Comparison of ENCODE assay signal across 14 mouse cellular contexts in the genomic region with DNA sequence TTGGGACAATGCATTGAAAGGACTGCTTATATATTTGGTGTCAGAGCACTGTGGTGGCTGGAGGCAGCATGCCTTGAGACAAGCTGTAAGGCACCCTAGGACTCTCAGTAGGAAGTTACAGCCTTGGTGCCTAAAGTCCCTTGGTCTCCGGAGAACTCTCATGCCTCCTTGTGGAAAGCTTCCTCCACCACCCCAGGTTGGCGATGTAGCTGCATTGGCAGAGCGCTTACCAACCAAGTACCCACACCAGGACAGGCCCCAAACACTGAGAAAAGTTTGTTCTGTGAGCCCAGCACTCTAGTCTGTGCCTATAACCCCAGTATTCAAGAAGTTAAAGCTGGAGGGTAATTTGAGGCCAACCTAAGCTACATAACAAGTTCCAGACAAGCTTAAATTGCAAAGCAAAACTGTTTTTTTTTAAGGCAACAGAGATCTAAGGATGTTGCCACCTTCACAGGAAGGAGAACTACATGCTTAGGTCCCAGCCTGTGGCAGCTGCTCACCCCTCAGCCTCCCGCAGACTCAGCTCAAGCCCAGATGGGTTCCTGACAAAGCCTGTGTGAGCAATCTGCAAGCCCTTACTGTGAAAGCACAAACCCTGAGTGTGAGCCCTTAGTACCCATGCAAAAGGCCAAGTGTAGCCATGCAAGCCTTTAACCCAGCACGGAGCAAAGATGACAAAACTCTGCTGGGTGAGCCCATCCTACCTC. TPM values are rescaled to one million over a fixed set of nuclear protein-coding genes. Genes with fewer than 3 reads are reported as not detected.
DNase-seq lines count a peak whose midpoint lies in the region; ATAC-seq and TF ChIP-seq lines count a peak whose summit lies in the region.
"Had no signal": no experiment of that assay in that cellular context is flagged by ENCODE, and none has a peak within 500 bp of the region (broad histone marks: within the 10 kb centered on the region; RNA-seq: fewer than 3 reads in every experiment).

No protein-coding gene starts in this region.

- no peaks in the 10 kb centered on the region for H3K27me3 ChIP-seq in heart, adult 2 months (ENCODE audit: control insufficient read depth, insufficient read depth, low read length)
- H3K27me3 ChIP-seq in limb, embryonic 13.5 days: no peaks in the 10 kb centered on the region
- H3K27me3 ChIP-seq: embryonic facial prominence, embryonic 15.5 days; forebrain, embryonic 13.5 days; limb, embryonic 15.5 days had no signal

- TF ChIP-seq CTCF in heart, adult 2 months (IDR thresholded peaks at IDR 0.05): peak; percentile 19
- TF ChIP-seq CTCF in lung, adult 2 months (IDR thresholded peaks at IDR 0.05; ENCODE audit: insufficient read depth, low read length): peak; percentile 12; the same call in 1 of the 2 replicates

- no peak overlapping the region for H3K27ac ChIP-seq in heart, adult 2 months
- H3K27ac ChIP-seq in limb, embryonic 13.5 days: no peak overlapping the region; the same call in 1 of the 2 replicates
- H3K27ac ChIP-seq: embryonic facial prominence, embryonic 15.5 days; forebrain, embryonic 13.5 days; limb, embryonic 15.5 days had no signal

- no peak for TF ChIP-seq EP300 in heart, adult 2 months (IDR thresholded peaks at IDR 0.05; ENCODE audit: insufficient read depth, low read depth, low read length)

- H3K4me1 ChIP-seq in heart, adult 2 months (ENCODE audit: control insufficient read depth, insufficient read depth, low read length): no peaks in the 10 kb centered on the region
- no peaks in the 10 kb centered on the region for H3K4me1 ChIP-seq in lung, adult 2 months (ENCODE audit: control insufficient read depth, insufficient read depth, low read length)
- peaks cover 15% of the 10 kb centered on the region for H3K4me1 ChIP-seq in limb, embryonic 13.5 days

- no peak overlapping the region for H3K9ac ChIP-seq in heart, adult 2 months (ENCODE audit: low read depth, low read length)
- H3K9ac ChIP-seq in limb, embryonic 13.5 days: 0 out of 2 replicates have a peak overlapping the region, but pooled peaks have one; percentile 3
- H3K9ac ChIP-seq: embryonic facial prominence, embryonic 15.5 days; forebrain, embryonic 13.5 days; limb, embryonic 15.5 days had no signal

- H3K79me2 ChIP-seq in heart, adult 2 months (replicated peaks; ENCODE audit: control insufficient read depth, insufficient read depth, low read length): no peaks in the 10 kb centered on the region

- intact Hi-C loops in heart, adult 2 months (cut with DNase I): no loop called here
- intact Hi-C loops in heart, postnatal 14 days (cut with DNase I): no loop called here

- no peak for ATAC-seq in limb, embryonic 13.5 days (ENCODE audit: low FRiP score, low read depth)
- ATAC-seq: forebrain, embryonic 13.5 days had no signal

- WGBS in heart, adult 2 months: 88% methylated on average over 5 of the region's 5 CpGs
- 90% methylated on average over 5 of the region's 5 CpGs for WGBS in lung, adult 2 months
- WGBS in limb, embryonic 13.5 days: 78% methylated on average over 5 of the region's 5 CpGs

- DNase-seq in heart, adult 2 months: no peak
- no peak for DNase-seq in heart, postnatal 14 days
- no peak for DNase-seq in lung, adult 2 months
- no peak for DNase-seq in lung, adult 18-20 months
- peak; percentile 72 to 86 for DNase-seq in thymus, postnatal 36 days
- DNase-seq in frontal cortex, postnatal 14 days (ENCODE audit: low spot score in 2 of 2): no peak
- DNase-seq: adrenal gland, adult 2 months; cerebellum, adult 18-20 months; heart, postnatal 36 days; kidney, adult 9 months had no signal

- H3K4me2 ChIP-seq in limb, embryonic 13.5 days (replicated peaks): no peak overlapping the region
- H3K4me2 ChIP-seq: embryonic facial prominence, embryonic 15.5 days; forebrain, embryonic 13.5 days; limb, embryonic 15.5 days had no signal

- H3K4me3 ChIP-seq in heart, adult 2 months: no peak overlapping the region
- no peak overlapping the region for H3K4me3 ChIP-seq in lung, adult 2 months (replicated peaks; ENCODE audit: extremely low read depth, low read depth, low read length)
- H3K4me3 ChIP-seq in limb, embryonic 13.5 days: no peak overlapping the region
- H3K4me3 ChIP-seq: embryonic facial prominence, embryonic 15.5 days; forebrain, embryonic 13.5 days; limb, embryonic 15.5 days had no signal

- H3K9me3 ChIP-seq in limb, embryonic 13.5 days: no peaks in the 10 kb centered on the region
- H3K9me3 ChIP-seq: embryonic facial prominence, embryonic 15.5 days; forebrain, embryonic 13.5 days; limb, embryonic 15.5 days had no signal

- TF ChIP-seq POLR2A in heart, adult 2 months (IDR thresholded peaks at IDR 0.05; ENCODE audit: insufficient read depth, low read depth, low read length): no peak
- no peak for TF ChIP-seq POLR2A in lung, adult 2 months (IDR thresholded peaks at IDR 0.05; ENCODE audit: borderline replicate concordance, extremely low read depth, low read depth, low read length)

- no peaks in the 10 kb centered on the region for H3K36me3 ChIP-seq in heart, adult 2 months (ENCODE audit: control insufficient read depth, insufficient read depth, low read length)
- H3K36me3 ChIP-seq in limb, embryonic 13.5 days: peaks cover 29% of the 10 kb centered on the region

RNA-seq across cellular contexts. Expression of a gene that starts 50.2 kb away (rescaled TPM):
- total RNA-seq in heart, adult 2 months (2021): 10 to 100 TPM in 1 of 2 experiments, 1 to 10 TPM in 1; 9.4 to 12.2 TPM
- 10.1 and 12.4 TPM in 2 replicates for polyA plus RNA-seq in heart, adult 2 months (2012; rRNA removed)
- total RNA-seq in heart, postnatal 14 days (2021): 10 to 100 TPM; 14.7 to 14.8 TPM
- 18.9 and 21.6 TPM in 2 replicates for polyA plus RNA-seq in lung, adult 2 months (2012; rRNA removed)
- 51.1 and 52.6 TPM in 2 replicates for polyA plus RNA-seq in limb, embryonic 13.5 days (2015; fragmentation: Nextera tagmentation; extraction: Ambion mirVana)

RNA-seq across cellular contexts. Expression of a gene that starts 50.3 kb away (rescaled TPM):
- 10 to 100 TPM in 1 of 2 experiments, 1 to 10 TPM in 1; 6.5 to 10.0 TPM for total RNA-seq in heart, adult 2 months (2021)
- polyA plus RNA-seq in heart, adult 2 months (2012; rRNA removed): 8.7 and 12.4 TPM in 2 replicates
- 10 to 100 TPM in 1 of 2 experiments, 1 to 10 TPM in 1; 10.0 to 12.2 TPM for total RNA-seq in heart, postnatal 14 days (2021)
- polyA plus RNA-seq in lung, adult 2 months (2012; rRNA removed): 6.2 and 7.9 TPM in 2 replicates
- polyA plus RNA-seq in limb, embryonic 13.5 days (2015; fragmentation: Nextera tagmentation; extraction: Ambion mirVana): 45.8 and 46.6 TPM in 2 replicates

Comparison
In these comparisons a context has a peak if more than half of its experiments do, and no peak if none do; other contexts are left out.
1. DNase-seq: peak in thymus, postnatal 36 days (2 of 2); none in heart, adult 2 months (0 of 2), heart, postnatal 14 days (0 of 2), lung, adult 2 months (single experiment), lung, adult 18-20 months (0 of 2) and frontal cortex, postnatal 14 days (0 of 2).